Mouse (Mus musculus) splenic B cell, adult 2 months (primary cell): ENCODE measurements around the gene Lasp1.
A peak's percentile ranks its signal among the peaks of the same experiment; 100 is the strongest.
"Not testable (repeated sequence)": the region's sequence is repeated elsewhere in the genome, so short reads cannot be mapped to it uniquely, and the experiment has no call there.

ENCODE experiments used
- DNase-seq: peaks from one replicate; pipeline ENCODE4 v3.0.0-alpha.2; 2011; ENCODE audit warnings: low read depth, low spot score
- H3K27me3 ChIP-seq: 2 replicates; pipeline ENCODE4 v1.6.1; 2012; ENCODE audit warnings: mild to moderate bottlenecking, low read length, moderate library complexity, mixed read lengths; ENCODE audit not compliant: control insufficient read depth, poor library complexity, insufficient read depth, severe bottlenecking
- H3K36me3 ChIP-seq: 2 replicates; pipeline ENCODE4 v1.6.1; 2012; ENCODE audit warnings: mild to moderate bottlenecking, low read length, moderate library complexity, mixed read lengths; ENCODE audit not compliant: control insufficient read depth, poor library complexity, insufficient read depth, severe bottlenecking

Gene Lasp1

DNA sequence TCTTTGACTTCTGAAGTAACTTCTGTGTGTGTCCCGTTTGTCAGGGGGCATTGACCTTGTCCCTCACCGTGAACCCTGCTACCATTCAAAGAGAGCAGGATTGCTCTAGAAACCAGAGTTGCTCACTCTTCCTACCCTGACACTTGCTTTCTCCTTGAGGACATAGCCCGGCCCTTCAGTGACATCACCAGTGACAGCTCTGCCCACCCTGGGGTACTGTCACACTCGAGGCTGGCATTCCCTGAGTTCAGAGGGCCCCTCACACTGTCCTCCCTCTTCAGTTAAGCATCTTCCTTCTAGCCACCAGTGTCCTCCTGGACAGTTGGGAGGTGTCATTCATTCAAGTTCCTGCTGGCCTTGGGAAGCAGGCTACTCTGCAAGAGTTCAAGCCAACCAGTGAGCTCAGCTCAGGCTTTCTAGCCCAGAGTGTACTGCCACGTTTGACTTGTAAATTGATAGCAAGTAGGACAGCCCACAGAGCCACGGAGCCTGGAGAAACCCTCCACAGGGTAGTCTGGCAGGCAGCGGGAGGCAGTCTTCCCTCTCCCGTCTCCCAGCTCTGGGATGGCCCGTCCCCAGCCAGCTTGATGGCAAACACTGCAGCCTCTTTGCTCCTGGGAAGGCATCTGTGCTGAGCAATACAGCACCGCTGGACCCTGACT lies 40.1 kb downstream of the Lasp1 start:
- no peak for DNase-seq
- H3K27me3 ChIP-seq = no peaks in the 10 kb centered on the region
- peaks cover 6% of the 10 kb centered on the region; the same call in 1 of the 2 replicates for H3K36me3 ChIP-seq

DNA sequence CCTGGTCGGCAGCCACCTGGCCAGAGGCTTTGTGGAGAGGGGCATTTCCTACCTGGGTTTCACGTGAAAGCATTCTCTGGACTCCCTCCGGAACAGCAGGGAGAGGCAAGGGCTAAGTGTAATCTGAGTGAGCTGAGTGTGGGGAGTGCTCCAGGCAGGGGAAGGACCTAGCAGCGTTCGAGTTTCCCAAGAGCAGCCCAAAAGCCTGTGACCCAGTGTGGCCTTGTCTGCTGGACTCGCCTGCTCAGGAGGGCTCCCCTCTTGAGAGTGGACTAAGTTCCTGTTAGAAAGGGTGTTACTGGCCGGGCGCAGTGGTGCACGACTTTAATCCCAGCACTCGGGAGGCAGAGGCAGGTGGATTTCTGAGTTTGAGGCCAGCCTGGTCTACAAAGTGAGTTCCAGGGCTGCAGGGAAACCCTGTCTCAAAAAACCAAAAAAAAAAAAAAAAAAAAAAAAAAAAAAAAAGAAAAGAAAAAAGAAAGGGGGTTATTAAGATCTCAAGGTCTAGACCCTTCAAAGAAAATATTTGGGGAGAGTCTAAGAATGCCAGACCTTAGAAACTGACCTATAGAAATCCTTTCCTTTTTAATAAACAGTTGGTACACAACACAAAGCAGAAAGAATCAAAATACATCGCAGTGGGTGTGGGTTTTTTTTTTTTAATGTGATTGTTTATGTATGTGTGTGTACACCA lies 40.8 kb downstream of the Lasp1 start:
- DNase-seq = no peak
- H3K27me3 ChIP-seq = no peaks in the 10 kb centered on the region
- peaks cover 4% of the 10 kb centered on the region; the same call in 1 of the 2 replicates for H3K36me3 ChIP-seq

DNA sequence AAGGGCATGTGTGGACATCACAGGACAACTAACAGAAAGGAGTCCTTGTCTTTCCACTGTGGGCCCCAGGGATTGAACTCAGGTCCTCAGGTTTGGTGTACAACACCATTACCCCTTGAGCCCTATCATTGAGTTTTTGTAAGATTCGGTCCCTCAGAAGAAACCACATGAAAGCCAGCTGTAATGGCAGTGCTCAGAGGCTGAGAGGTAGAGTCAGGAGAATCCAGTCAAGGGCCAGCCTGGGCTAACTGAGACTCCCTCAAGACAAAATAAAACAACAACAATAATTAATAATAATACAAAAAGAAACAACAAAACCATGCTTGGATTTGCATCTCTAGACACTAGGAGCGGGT lies 41.3 kb downstream of the Lasp1 start:
- DNase-seq = no peak
- H3K36me3 ChIP-seq = peaks cover 4% of the 10 kb centered on the region; the same call in 1 of the 2 replicates
- no peaks in the 10 kb centered on the region for H3K27me3 ChIP-seq

DNA sequence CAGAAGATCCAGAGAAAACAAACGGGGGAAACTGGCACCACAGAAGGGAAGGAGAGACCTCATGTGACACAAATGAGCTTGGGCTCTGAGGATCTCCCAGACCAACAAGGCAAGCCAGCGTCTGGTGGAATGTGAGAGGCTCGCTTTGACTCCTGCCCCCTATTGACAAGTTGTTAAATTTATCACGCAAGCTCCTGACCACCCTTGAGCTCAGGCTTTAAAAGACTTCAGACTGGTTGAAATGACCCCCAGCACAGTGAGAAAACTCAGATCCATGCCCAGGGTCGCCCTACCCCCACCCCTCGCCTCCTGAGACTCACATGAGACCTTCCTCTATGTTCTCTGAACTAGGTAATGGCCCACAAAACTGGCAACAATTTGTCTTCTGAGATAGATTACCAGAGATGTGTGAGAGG lies 41.7 kb downstream of the Lasp1 start, which contains the start of gene B230217C12Rik:
B230217C12Rik (plus strand) TSS at position 242 of the 416 bp plus-strand sequence.
- H3K36me3 ChIP-seq = peaks cover 4% of the 10 kb centered on the region; the same call in 1 of the 2 replicates
- peak; percentile 51 for DNase-seq
- H3K27me3 ChIP-seq = no peaks in the 10 kb centered on the region

DNA sequence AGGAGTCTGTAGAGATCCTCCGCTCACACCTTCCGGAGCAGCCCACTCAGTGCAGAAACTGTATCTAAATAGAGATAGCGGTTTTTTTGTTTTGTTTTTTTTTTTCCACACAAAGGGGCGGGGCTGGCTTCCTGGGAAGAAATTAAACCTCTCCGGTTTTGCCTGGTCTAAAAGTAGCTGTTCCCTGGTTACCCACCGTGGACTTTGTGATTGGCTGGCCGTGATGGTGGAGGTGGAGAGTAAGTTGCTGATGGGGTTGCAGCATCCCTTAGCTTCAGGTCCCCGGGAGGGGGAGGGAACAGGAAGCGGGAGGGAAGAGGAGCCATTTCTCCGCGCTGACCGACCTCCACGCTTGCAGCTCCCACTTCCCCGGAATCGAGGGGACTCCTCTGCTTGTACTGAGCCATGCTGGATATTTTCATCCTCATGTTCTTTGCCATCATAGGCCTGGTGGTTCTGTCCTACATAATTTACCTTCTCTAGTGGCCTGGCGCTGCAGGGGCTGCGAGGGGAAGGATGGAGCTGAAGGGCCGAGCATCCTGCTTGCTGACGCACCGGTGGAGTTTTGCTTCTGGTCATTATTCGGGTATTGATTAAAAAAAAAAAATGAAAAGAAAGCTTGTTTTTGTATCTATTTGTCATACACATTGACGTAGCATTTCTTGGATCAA lies 42.3 kb downstream of the Lasp1 start:
- peak; percentile 27 for DNase-seq
- Histone ChIP-seq H3K36me3 (no peaks in the 10 kb centered on the region; the same call in 1 of the 2 replicates), H3K27me3 (no peaks in the 10 kb centered on the region)

DNA sequence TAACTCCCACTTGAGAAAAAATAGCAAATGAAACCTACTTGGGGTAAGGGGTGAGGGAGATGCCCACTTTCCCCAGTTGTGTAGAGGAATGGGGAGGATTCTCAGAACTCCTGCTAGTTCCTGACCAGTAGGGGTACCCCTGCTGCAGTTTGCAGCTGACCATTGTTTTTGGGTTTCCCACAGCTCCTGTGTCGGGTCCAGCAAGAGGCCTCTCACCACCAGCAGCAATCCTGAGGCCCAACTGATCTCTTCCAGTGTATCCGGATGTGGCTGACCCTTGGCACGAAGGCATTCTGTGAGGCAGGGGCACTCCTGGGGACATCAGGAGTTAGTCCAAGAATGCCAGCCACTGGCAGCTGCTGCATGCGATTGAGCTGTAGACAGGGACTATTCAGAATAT lies 43.2 kb downstream of the Lasp1 start:
- no peak for DNase-seq
- H3K36me3 ChIP-seq = no peaks in the 10 kb centered on the region
- H3K27me3 ChIP-seq = no peaks in the 10 kb centered on the region

DNA sequence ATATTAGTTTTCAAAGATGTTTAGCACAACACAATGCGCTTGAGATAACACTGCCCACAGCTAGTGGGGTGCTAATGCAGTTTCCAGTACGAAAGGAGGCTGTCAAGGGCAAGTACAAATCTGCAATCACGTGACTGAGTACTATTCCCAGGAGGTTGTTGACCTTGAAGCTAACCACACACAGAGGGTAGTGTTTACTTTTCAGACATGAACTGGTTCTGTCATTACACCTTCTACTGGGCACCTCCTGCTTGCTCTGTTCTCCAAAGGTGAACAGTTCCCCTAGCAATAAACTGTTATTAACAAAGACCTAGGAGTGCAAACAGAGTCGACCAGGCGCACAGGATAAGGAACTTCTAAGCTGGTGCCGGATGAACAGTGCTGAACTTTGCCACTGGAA lies 51.6 kb downstream of the Lasp1 start:
- DNase-seq = no peak
- H3K27me3 ChIP-seq = no peaks in the 10 kb centered on the region
- H3K36me3 ChIP-seq = no peaks in the 10 kb centered on the region

DNA sequence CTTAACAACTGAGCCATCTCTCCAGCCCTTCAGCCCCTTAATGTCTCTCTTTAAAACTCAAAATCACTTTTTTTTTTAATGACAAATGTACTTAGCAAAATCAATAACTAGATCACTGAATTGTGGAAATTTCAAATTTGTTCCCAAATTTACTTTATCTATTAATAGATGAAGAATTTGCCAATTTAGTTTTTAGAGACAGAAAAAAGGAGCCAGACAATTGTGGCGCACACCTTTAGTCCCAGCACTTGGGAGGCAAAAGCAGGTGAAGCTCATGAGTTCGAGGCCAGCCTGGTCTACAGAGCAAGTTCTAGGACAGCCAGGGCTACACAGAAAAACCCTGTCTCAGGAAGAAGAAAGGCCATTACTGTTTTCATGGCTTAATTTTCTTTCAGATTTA lies 52.8 kb downstream of the Lasp1 start:
- no peak for DNase-seq
- Histone ChIP-seq H3K36me3 (no peaks in the 10 kb centered on the region), H3K27me3 (no peaks in the 10 kb centered on the region)

DNA sequence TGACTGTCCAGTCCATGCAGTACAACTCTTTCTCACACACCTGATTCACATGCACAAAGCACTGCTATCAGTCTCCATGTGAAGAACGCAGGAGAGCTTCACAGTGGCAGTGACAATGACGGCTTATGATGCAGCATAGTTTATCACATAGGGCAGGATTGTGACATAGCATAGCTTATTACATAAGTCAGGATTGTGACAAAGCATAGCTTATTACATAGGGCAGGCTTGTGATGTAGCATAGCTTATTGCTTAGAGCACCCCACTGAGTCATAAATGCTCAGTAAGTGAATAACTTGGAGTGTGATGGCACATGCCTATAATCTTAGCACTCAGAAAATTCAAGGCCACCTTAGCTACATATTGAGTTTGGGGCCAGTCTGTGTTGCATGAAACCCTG lies 56.7 kb downstream of the Lasp1 start:
- no peak for DNase-seq
- no peaks in the 10 kb centered on the region for H3K36me3 ChIP-seq
- H3K27me3 ChIP-seq = no peaks in the 10 kb centered on the region

DNA sequence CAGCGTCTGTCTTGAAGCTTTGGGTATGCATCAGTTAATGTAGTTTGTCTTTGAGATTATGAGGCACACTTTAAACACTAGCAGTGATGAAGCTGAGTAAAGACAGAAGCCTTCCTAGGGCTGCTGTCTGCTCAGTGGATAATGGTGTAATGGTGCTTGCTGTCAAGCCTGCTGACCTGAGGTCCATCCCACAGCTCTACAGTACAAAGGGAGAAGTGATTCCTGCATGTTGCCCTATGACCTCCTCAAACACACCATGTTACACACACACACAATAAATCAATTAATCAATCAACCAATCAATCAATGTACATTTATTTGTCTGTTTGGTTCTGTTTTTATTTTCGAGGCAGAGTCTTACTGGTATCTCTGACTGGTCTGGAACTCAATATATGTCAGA lies 63.3 kb downstream of the Lasp1 start:
- no peak for DNase-seq
- Histone ChIP-seq H3K36me3 (no peaks in the 10 kb centered on the region), H3K27me3 (no peaks in the 10 kb centered on the region)

DNA sequence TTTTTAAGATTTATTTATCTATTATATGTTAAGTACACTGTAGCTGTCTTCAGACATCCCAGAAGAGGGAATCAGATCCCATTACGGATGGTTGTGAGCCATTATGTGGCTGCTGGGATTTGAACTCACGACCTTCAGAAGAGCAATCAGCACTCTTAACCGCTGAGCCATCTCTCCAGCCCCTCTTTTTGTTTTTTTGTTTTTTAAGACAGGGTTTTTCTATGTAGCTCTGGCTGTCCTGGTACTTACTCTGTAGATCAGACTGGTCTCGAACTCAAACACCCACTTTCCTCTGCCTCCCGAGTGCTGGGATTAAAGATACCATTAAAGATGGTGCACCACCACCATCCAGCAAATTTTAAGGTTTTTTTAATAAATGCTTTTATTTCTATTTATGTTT lies 66.6 kb downstream of the Lasp1 start:
- no peak for DNase-seq
- no peaks in the 10 kb centered on the region for H3K27me3 ChIP-seq
- no peaks in the 10 kb centered on the region for H3K36me3 ChIP-seq

DNA sequence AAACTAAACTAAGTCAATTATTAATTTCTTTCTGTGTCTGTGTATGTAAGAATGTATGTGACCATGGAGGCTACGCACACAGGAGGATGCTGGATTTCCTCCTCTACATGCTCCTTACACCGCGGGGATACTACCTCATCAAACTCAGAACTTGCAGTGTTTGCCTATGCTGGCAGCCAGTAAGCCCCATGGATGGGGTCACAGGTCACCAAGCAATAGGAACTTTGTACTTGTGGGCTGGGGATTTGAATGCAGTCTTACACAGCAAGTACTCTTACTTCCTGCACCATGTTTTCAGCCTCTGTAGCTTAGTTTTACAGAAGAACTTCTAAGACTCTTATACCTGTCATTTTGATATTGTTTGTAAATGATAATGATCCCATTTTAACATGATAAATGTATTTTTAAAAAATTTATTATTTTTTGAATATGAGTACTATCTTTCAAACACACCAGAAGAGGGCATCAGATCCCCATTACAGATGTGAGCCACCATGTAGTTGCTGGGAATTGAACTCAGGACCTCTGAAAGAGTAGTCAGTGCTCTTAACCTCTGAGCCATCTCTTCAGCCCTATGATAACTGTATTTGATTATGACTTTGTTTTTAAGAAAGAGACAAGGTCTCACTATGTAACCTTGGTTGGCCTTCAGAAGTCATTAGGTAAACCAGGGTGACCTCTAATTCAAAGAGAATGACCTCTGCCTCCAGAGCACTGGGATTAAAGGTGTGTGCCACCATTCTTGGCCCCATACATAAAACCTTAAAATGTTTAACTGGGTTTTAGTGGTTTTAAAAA lies 67.5 kb downstream of the Lasp1 start:
- no peak for DNase-seq
- H3K27me3 ChIP-seq = no peaks in the 10 kb centered on the region
- no peaks in the 10 kb centered on the region for H3K36me3 ChIP-seq

DNA sequence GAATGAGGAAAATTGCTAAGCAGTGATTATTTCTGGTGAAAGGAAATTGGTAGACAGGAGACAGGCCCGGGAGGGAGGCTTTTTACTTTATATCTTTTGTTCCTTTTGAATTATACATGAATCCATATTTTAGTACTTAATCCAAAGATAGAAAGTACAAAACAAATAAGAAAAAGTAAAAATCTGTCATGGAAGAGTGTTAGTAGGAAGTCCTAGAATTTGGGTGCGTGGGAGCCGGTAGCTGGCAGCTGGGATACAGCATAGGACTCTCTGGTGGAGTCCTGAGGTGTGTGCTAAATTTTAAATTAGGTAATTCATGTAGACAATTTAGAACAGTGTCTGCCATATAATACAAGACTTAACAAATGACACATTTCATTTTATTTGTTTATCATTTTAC lies 68.8 kb downstream of the Lasp1 start:
- no peak for DNase-seq
- Histone ChIP-seq H3K27me3 (no peaks in the 10 kb centered on the region), H3K36me3 (no peaks in the 10 kb centered on the region)

DNA sequence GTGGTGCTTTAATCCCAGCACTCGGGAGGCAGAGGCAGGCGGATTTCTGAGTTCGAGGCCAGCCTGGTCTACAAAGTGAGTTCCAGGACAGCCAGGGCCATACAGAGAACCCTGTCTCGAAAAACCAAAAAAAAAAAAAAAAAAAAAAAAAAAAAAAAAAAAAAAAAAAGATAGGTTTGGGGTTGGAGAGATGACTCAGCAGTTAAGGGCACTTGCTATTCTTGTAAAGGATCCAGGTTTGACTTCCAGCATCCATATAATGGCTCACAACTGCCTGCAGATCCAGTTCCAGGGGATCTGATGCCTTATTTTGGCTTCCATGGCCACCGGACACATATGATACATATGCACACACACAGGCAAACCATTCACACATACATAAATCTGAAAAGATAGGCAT lies 73.6 kb downstream of the Lasp1 start:
- H3K27me3 ChIP-seq, DNase-seq, H3K36me3 ChIP-seq: not testable (repeated sequence)

DNA sequence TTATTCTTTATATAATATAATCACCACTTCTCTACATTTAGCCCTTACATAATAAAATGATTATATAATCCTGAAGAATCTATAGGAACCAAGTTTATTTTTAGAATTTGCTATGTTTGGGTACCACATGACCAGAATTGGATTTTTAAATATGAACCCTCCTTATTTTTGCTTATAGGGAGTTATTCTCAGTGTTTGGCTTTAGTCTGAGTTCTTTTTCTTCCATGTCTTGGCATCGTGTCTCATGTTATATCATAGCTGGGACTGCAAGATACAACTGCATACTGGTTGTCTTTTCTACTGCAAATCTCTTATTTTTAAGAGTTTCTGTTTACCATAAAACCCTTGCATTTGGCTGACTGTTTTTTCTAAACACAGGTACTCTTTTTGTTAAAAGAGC lies 75.6 kb downstream of the Lasp1 start:
- no peaks in the 10 kb centered on the region for H3K36me3 ChIP-seq
- no peak for DNase-seq
- no peaks in the 10 kb centered on the region for H3K27me3 ChIP-seq
